Mouse (Mus musculus) liver, embryonic 15.5 days (tissue): ENCODE results near the gene Uhmk1. TPM values are rescaled to one million over a fixed set of nuclear protein-coding genes. Genes with fewer than 3 reads are reported as not detected.
"Not testable (repeated sequence)": the region's sequence is repeated elsewhere in the genome, so short reads cannot be mapped to it uniquely, and the experiment has no call there.

Source experiments
- ATAC-seq: fragments of 200-750 bp; cut with Nextera tagmentation; 2 replicates; pipeline ENCODE4 v1.8.0; 2017; ENCODE audit warnings: moderate number of reproducible peaks, mild to moderate bottlenecking, moderate library complexity; ENCODE audit not compliant: insufficient read depth
- H3K27ac ChIP-seq: fragments of 300-500 bp; sonication (generic); replicated peaks from 2 replicates; pipeline ENCODE4 v1.5.1; 2015; ENCODE audit warnings: mild to moderate bottlenecking, inconsistent platforms
- H3K27me3 ChIP-seq: fragments of 300-500 bp; sonication (generic); 2 replicates; pipeline ENCODE4 v1.6.1; 2015; ENCODE audit warnings: mild to moderate bottlenecking, inconsistent platforms
- H3K36me3 ChIP-seq: fragments of 300-500 bp; sonication (generic); replicated peaks from 2 replicates; pipeline ENCODE4 v1.6.1; 2015; ENCODE audit warnings: moderate library complexity, mild to moderate bottlenecking, inconsistent platforms
- H3K4me1 ChIP-seq: fragments of 300-500 bp; sonication (generic); replicated peaks from 2 replicates; pipeline ENCODE4 v1.6.1; 2015; ENCODE audit warnings: inconsistent platforms
- H3K4me2 ChIP-seq: fragments of 300-500 bp; sonication (generic); 2 replicates; pipeline ENCODE4 v1.6.1; 2015; ENCODE audit warnings: moderate library complexity, mild to moderate bottlenecking, inconsistent platforms
- H3K4me3 ChIP-seq: fragments of 300-500 bp; sonication (generic); replicated peaks from 2 replicates; pipeline ENCODE4 v1.5.1; 2015; ENCODE audit warnings: mild to moderate bottlenecking, inconsistent platforms
- H3K9ac ChIP-seq: fragments of 300-500 bp; sonication (generic); 2 replicates; pipeline ENCODE4 v1.6.1; 2015; ENCODE audit warnings: moderate library complexity, mild to moderate bottlenecking, inconsistent platforms
- H3K9me3 ChIP-seq: fragments of 300-500 bp; sonication (generic); replicated peaks from 2 replicates; pipeline ENCODE4 v1.6.1; 2016; ENCODE audit warnings: inconsistent platforms
- WGBS: fragments of 180-500 bp; shearing (Covaris S2); methylation state at CpG from one replicate; pipeline ENCODE4 v1.1.7; 2015; ENCODE audit warnings: mixed read lengths; ENCODE audit not compliant: insufficient replicate concordance; 5-methylcytosine and 5-hydroxymethylcytosine counted together
- polyA plus RNA-seq: library from polyadenylated mRNA; unstranded; fragments of >200 nt; fragmentation: Nextera tagmentation; extraction: Ambion mirVana; gene quantifications from 2 replicates; pipeline ENCODE4 v1.2.1, GENCODE M21; 2015

Uhmk1 gene
- 5.4 and 6.0 TPM in 2 replicates for polyA plus RNA-seq

GRCm38 (mm10) chr1:170214757-170215522 is at the start of gene Uhmk1:
Uhmk1 (minus strand) TSS chr1:170215397.
- peak; percentile 97 for ATAC-seq
- Histone ChIP-seq H3K27me3 (peaks cover 12% of the 10 kb centered on the region; the same call in 1 of the 2 replicates), H3K4me2 (peak within 1 kb of the TSS; percentile 69), H3K9me3 (no peaks in the 10 kb centered on the region), H3K9ac (peak within 1 kb of the TSS; percentile 91), H3K4me3 (peak within 1 kb of the TSS; percentile 77), H3K27ac (peak within 1 kb of the TSS; percentile 87), H3K36me3 (peaks cover 24% of the 10 kb centered on the region), H3K4me1 (peaks cover 18% of the 10 kb centered on the region)
- under 1% methylated on average over 65 of the region's 70 CpGs for WGBS

- Histone ChIP-seq H3K4me1 (no peaks in the 10 kb centered on the region), H3K4me2 (peak overlapping the region; percentile 67), H3K4me3 (peak overlapping the region; percentile 63), H3K9ac (peak overlapping the region; percentile 37), H3K9me3 (0 out of 2 replicates have a peak, but pooled peaks cover 4% of the 10 kb centered on the region), H3K27ac (no peak overlapping the region), H3K27me3 (no peaks in the 10 kb centered on the region), H3K36me3 (no peaks in the 10 kb centered on the region)
- WGBS, result 7% methylated on average over 32 of the region's 32 CpGs
- peak; percentile 74 for ATAC-seq
These were observed 40.3 kb upstream of the Uhmk1 start for GRCm38 (mm10) chr1:170255560-170255910.

GRCm38 (mm10) chr1:170254893-170255559 is 39.8 kb upstream of the Uhmk1 start:
- H3K4me1 ChIP-seq, result no peaks in the 10 kb centered on the region
- 0 out of 2 replicates have a peak, but pooled peaks cover 4% of the 10 kb centered on the region for H3K9me3 ChIP-seq
- no peaks in the 10 kb centered on the region for H3K36me3 ChIP-seq
- peak overlapping the region; percentile 67 for H3K4me2 ChIP-seq
- H3K27me3 ChIP-seq, result no peaks in the 10 kb centered on the region
- H3K27ac ChIP-seq, result no peak overlapping the region
- no peak; the same call in 1 of the 2 replicates for ATAC-seq
- peak overlapping the region; percentile 37 for H3K9ac ChIP-seq
- WGBS, result 33% methylated on average over 30 of the region's 30 CpGs
- peak overlapping the region; percentile 63 for H3K4me3 ChIP-seq

GRCm38 (mm10) chr1:170245016-170245415 is 29.8 kb upstream of the Uhmk1 start:
- no peaks in the 10 kb centered on the region for H3K4me1 ChIP-seq
- no peaks in the 10 kb centered on the region; the same call in 1 of the 2 replicates for H3K27me3 ChIP-seq
- H3K4me2 ChIP-seq, result no peak overlapping the region
- H3K27ac ChIP-seq, result no peak overlapping the region
- H3K36me3 ChIP-seq, result no peaks in the 10 kb centered on the region
- no peak overlapping the region for H3K9ac ChIP-seq
- WGBS, result 78% methylated on average over 3 of the region's 3 CpGs
- no peak overlapping the region for H3K4me3 ChIP-seq
- H3K9me3 ChIP-seq, result no peaks in the 10 kb centered on the region
- ATAC-seq, result no peak

GRCm38 (mm10) chr1:170232688-170233087 is 17.5 kb upstream of the Uhmk1 start, which contains the start of gene Sh2d1b2:
Sh2d1b2 (plus strand) TSS chr1:170232749.
- H3K9me3 ChIP-seq, H3K36me3 ChIP-seq, H3K4me3 ChIP-seq, H3K27me3 ChIP-seq, H3K4me1 ChIP-seq, H3K27ac ChIP-seq, ATAC-seq, H3K9ac ChIP-seq, H3K4me2 ChIP-seq: not testable (repeated sequence)
- WGBS, result 37% methylated on average over 6 of the region's 6 CpGs

DNA sequence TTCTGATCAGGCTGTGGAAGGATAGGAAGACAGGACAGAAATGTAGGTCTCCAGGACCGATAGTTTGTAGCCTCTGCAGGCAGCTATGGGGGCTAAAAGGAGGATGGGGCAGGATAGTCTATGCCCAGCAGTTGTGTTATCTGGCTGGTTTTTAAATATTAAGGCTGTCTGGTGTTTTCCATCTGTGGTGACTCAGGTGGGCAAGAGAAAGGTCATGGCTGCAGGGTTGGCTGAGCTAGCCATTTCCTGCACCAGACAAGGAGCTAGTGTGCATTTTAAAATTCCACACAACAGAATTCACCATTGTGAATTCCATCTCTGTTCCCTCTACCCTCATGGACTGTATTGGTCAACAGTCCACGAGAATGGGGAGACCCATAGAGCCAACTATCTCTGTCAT is 8.1 kb upstream of the Uhmk1 start:
- H3K4me3 ChIP-seq, result no peak overlapping the region
- H3K27me3 ChIP-seq, result peaks cover 16% of the 10 kb centered on the region
- no peak overlapping the region for H3K27ac ChIP-seq
- H3K9ac ChIP-seq, result no peak overlapping the region
- 53% methylated on average over 2 of the region's 2 CpGs for WGBS
- H3K36me3 ChIP-seq, result no peaks in the 10 kb centered on the region
- no peak for ATAC-seq
- H3K9me3 ChIP-seq, result no peaks in the 10 kb centered on the region
- no peak overlapping the region for H3K4me2 ChIP-seq
- no peaks in the 10 kb centered on the region for H3K4me1 ChIP-seq

DNA sequence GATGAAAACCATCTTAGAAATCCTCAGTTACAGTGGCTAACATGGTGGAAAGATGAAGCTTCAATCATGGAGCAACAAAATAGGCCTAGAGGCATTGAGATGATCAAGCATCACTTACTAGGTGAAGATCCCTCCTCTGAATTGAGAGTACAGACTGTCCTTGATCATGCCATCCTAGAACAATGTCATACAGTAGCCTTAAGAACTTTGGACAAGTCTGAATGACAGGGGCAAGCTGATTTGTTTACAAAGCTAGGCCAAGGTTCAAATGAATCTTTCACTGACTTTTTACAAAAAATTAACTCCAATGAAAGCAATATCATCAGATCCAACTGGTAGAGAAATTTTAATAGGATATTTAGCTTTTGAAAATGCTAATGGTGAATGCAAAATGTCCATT is 5.2 kb upstream of the Uhmk1 start:
- H3K9ac ChIP-seq, result no peak overlapping the region
- no peak overlapping the region for H3K4me2 ChIP-seq
- no peak overlapping the region for H3K4me3 ChIP-seq
- H3K27ac ChIP-seq, result no peak overlapping the region
- peaks cover 27% of the 10 kb centered on the region for H3K27me3 ChIP-seq
- no peaks in the 10 kb centered on the region for H3K36me3 ChIP-seq
- no peaks in the 10 kb centered on the region for H3K4me1 ChIP-seq
- H3K9me3 ChIP-seq, result no peaks in the 10 kb centered on the region
- ATAC-seq, result no peak

DNA sequence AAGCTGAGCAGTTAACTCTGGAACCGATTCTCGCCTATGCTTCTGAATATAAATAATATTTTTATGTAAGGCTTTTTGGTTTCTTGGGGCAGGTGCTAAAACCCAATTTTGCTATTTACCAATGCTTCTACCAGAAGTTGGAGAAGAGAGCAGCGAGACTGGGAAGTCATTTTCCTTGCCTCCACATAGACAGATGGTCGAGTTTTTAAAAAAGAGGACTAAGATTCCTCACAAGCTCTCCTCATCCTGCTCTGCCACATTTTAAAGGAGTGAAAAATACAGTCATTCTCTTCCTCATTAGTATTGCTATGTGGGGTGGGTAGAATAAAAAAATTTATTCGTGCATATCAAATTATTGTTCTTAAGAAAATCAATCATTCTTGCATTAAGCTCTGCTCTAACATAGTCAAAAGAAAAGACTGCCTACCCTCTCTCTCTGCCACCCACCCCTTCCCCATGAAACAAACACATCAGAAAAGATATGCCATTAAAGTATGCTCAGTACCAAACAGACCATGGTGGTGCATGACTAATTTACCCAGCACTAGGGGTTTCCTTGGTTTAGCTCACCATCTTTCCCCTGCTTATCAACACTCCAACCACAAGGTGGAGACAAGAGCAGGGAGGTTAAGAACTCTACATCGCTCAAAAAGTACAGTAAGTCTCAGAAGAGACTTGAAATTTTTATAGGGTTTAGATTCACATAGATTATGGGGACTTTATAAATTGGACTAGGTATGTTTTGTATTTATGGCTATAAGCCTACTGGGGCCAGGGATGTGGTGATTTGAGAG is 3.1 kb upstream of the Uhmk1 start:
- H3K4me2 ChIP-seq, result no peak overlapping the region
- no peak overlapping the region for H3K9ac ChIP-seq
- H3K4me3 ChIP-seq, result no peak overlapping the region
- WGBS, result 51% methylated on average over 6 of the region's 6 CpGs
- no peak overlapping the region for H3K27ac ChIP-seq
- no peak for ATAC-seq
- peaks cover 24% of the 10 kb centered on the region for H3K27me3 ChIP-seq
- peaks cover 10% of the 10 kb centered on the region for H3K4me1 ChIP-seq
- no peaks in the 10 kb centered on the region for H3K9me3 ChIP-seq
- no peaks in the 10 kb centered on the region for H3K36me3 ChIP-seq

DNA sequence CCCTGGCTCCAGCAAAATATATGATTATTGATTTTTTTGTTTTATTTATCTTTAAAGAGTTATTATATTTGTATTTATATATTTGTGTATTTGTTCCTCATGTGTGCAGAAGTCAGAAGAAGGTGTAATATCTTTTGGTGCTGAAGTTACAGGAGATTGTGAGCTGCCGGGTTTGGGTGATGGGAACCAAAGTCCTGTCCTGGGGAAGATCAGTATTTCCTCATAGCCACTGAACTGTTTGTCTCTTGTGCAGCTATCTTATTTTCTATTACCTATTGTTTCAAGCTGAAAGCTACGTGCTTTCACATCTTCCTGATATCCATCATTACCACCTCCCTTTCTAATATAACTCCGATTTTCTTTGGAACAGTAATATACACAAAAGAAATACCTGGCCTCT is 393 bp upstream of the Uhmk1 start:
- Histone ChIP-seq H3K9ac (peak overlapping the region; percentile 91; the same call in 1 of the 2 replicates), H3K36me3 (peaks cover 19% of the 10 kb centered on the region), H3K9me3 (no peaks in the 10 kb centered on the region), H3K4me2 (peak overlapping the region; percentile 69), H3K4me3 (peak overlapping the region; percentile 77), H3K4me1 (peaks cover 18% of the 10 kb centered on the region), H3K27ac (peak overlapping the region; percentile 87; the same call in 1 of the 2 replicates), H3K27me3 (peaks cover 12% of the 10 kb centered on the region; the same call in 1 of the 2 replicates)
- no peak for ATAC-seq
- WGBS, result 62% methylated on average over 3 of the region's 3 CpGs

- 21% methylated on average over 7 of the region's 7 CpGs for WGBS
These were observed 827 bp downstream of the Uhmk1 start for GRCm38 (mm10) chr1:170214383-170214756.

More at GRCm38 (mm10) chr1:170214383-170214756, 827 bp downstream of the Uhmk1 start:
- Histone ChIP-seq H3K4me1 (peaks cover 18% of the 10 kb centered on the region), H3K9ac (peak overlapping the region; percentile 91), H3K9me3 (no peaks in the 10 kb centered on the region), H3K4me2 (peak overlapping the region; percentile 69), H3K27ac (peak overlapping the region; percentile 87), H3K36me3 (peaks cover 27% of the 10 kb centered on the region), H3K27me3 (peaks cover 12% of the 10 kb centered on the region; the same call in 1 of the 2 replicates), H3K4me3 (peak overlapping the region; percentile 77)
- ATAC-seq, result no peak
